Mouse (Mus musculus): ENCODE results near the gene Wfdc3.

DNA sequence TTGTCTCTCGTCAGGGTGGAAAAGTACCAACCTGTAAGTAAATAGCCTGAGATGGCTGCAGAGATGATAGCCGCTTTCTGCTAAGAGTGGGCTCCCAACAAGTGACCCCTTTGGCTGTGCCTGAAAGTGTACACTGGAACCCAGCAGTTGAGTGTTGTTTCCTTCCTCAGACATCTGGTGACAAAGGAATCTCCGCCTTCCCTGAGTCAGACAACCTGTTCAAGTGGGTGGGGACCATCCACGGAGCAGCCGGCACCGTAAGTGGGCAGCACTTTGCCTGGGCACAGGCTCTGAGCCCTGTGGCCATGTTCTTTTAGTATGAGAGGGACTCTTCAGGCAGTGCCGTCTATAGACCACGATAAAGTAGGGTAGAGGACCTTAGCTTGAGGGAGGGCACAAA lies 25.4 kb upstream of the Wfdc3 start:
- TF ChIP-seq CTCF (conservative IDR thresholded peaks at IDR 0.05; ENCODE audit: insufficient read depth, insufficient read length, low read depth, low read length) (no peak), POLR2A (IDR thresholded peaks at IDR 0.05; ENCODE audit: low read depth, low read length) (no peak)
